Mouse (Mus musculus) activated CD4-positive, CD25-positive, alpha-beta regulatory T cell (primary cell): ENCODE measurements around the gene Ceacam1. TPM values are rescaled to one million over a fixed set of nuclear protein-coding genes. Genes with fewer than 3 reads are reported as not detected.

Source experiments
- polyA plus RNA-seq, 2 experiments: library from polyadenylated mRNA; unstranded; fragments of 100-300 nt; shearing (Covaris generic); gene quantifications; one replicate each; pipeline ENCODE4 v1.2.1; 2017

The Ceacam1 gene
- 1 to 10 TPM in 1 of 2 experiments, under 1 TPM in 1; 0.97 to 2.0 TPM for polyA plus RNA-seq

DNA sequence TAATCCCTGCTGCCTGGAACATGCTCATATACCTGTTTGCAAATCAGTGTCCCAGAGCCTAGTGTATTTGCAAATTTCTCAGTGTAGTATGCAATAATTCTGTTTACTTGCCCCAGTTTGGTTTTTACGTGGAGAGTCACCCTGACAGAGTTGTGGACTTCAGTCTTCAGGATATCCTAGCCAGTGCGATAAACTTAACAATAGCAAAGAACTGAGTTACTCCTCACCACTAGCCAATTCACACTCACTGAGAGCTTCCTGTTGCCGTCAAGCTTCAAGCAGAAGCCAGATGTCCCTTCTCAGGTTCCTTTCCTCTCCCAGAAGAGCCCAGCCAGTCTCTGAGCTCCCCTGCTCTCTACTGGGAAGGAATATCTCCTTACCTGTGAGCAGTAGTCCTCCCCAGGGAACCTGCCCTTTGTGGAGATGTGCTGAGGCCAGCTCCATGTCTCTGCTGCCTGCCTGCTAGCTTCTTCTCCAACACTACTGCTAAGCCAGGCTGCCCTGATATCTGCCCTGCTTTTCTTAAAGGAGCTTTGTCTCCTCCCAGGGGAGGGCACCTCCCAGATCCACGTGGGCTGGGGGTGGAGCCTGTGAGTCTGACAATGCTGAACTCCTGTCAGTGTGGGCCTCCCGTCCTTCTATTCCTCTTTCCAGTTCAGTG lies at the start of gene Ceacam1:
Ceacam1 (minus strand) TSS at position 513 of the 661 bp plus-strand sequence.

DNA sequence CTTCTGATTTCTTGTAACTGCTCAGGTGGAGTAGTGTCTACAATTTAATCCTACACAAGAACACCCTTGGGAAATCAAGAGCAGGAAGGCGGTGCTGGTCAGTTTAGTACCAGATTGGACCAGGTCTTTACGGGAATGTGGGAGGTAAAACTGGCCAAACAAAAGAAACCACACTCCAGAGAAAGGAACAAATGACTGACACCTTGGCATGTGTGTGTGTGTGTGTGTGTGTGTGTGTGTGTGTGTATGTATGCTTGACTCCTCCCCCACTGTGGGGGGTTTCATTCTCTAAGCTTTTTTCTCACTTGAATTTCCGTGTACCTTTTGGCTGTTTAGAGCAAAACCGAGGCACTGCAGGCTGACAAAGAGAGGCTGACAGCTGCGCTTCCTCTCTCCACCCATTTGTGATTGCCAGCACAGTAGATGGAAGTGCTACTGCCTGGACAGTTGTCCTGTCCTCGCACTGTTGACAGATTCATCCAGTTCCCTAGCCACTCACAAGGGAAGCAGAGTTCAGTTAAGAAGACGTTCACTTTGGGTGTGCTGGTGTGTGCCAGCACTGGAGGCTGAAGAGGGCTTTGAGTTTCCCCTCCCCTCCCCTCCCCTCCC lies 64.5 kb downstream of the Ceacam1 start, which contains the start of gene Cxcl17:
Cxcl17 (minus strand) TSS at position 54 of the 609 bp plus-strand sequence.

Other genes starting within 250 kb of the Ceacam1 start
- 10 to 100 TPM; 83.3 to 91.6 TPM for gene Gsk3a, start 239.8 kb downstream of the Ceacam1 start, polyA plus RNA-seq
- 1 to 10 TPM; 1.9 to 2.6 TPM for gene Erf, start 226.8 kb downstream of the Ceacam1 start, polyA plus RNA-seq
- gene Cic, start 209.9 kb downstream of the Ceacam1 start, polyA plus RNA-seq, result 10 to 100 TPM; 35.1 to 35.4 TPM
- 10 to 100 TPM; 25.9 to 42.4 TPM for gene Pafah1b3, start 179.6 kb downstream of the Ceacam1 start, polyA plus RNA-seq
- gene Prr19, start 176.2 kb downstream of the Ceacam1 start, polyA plus RNA-seq, result not detected
- under 1 TPM in 1 of 2 experiments, not detected in 1; 0.12 TPM for gene Tmem145, start 171.5 kb downstream of the Ceacam1 start, polyA plus RNA-seq
- under 1 TPM; 0.06 to 0.11 TPM for gene Megf8, start 160.4 kb downstream of the Ceacam1 start, polyA plus RNA-seq
- not detected for gene Cnfn, start 107.9 kb downstream of the Ceacam1 start, polyA plus RNA-seq
- 10 to 100 TPM; 11.6 to 13.0 TPM for gene Lipe, start 78.9 kb downstream of the Ceacam1 start, polyA plus RNA-seq
- gene Cxcl17, start 64.7 kb downstream of the Ceacam1 start, polyA plus RNA-seq, result not detected
- gene Ceacam2, start 62.3 kb upstream of the Ceacam1 start, polyA plus RNA-seq, result not detected
- gene Erich4, start 138.3 kb upstream of the Ceacam1 start, polyA plus RNA-seq, result not detected
- 10 to 100 TPM; 53.6 to 55.0 TPM for gene Dmac2, start 141.8 kb upstream of the Ceacam1 start, polyA plus RNA-seq
- gene B3gnt8, start 149.1 kb upstream of the Ceacam1 start, polyA plus RNA-seq, result 1 to 10 TPM in 1 of 2 experiments, under 1 TPM in 1; 0.86 to 1.3 TPM
- gene Bckdha, start 181.4 kb upstream of the Ceacam1 start, polyA plus RNA-seq, result 10 to 100 TPM; 33.0 to 39.0 TPM
- gene Exosc5, start 181.6 kb upstream of the Ceacam1 start, polyA plus RNA-seq, result 100 to 1,000 TPM; 102 to 119 TPM
- gene Tmem91, start 197.6 kb upstream of the Ceacam1 start, polyA plus RNA-seq, result 1 to 10 TPM; 2.4 to 3.8 TPM
- 10 to 100 TPM; 51.9 to 59.9 TPM for gene B9d2, start 203.2 kb upstream of the Ceacam1 start, polyA plus RNA-seq
- gene Tgfb1, start 209.4 kb upstream of the Ceacam1 start, polyA plus RNA-seq, result 100 to 1,000 TPM; 131 to 156 TPM
- 10 to 100 TPM; 49.9 to 54.7 TPM for gene Ccdc97, start 241.5 kb upstream of the Ceacam1 start, polyA plus RNA-seq